Mouse (Mus musculus): ENCODE measurements around the gene Fam131c.

- TF ChIP-seq CTCF (conservative IDR thresholded peaks at IDR 0.05; ENCODE audit: insufficient read depth, insufficient read length, low read depth, low read length): no peak
- TF ChIP-seq POLR2A (IDR thresholded peaks at IDR 0.05; ENCODE audit: low read depth, low read length): no peak
Measured at GRCm38 (mm10) chr4:141351972-141352371, 16.0 kb upstream of the Fam131c start.

Measured in kidney, adult 2 months (tissue).